Mouse (Mus musculus) ES-E14 (cell line): ENCODE results near the gene Hs3st1.

Experiments
- CHD2 ChIP-seq: IDR thresholded peaks from 2 replicates; pipeline ENCODE4 v1.6.1; 2014; ENCODE audit warnings: mild to moderate bottlenecking, low read depth, low read length, inconsistent platforms
- HCFC1 ChIP-seq: IDR thresholded peaks from 2 replicates; pipeline ENCODE4 v1.6.1; 2012; ENCODE audit warnings: low read length, inconsistent platforms, borderline replicate concordance; ENCODE audit not compliant: insufficient read depth
- MAFK ChIP-seq: IDR thresholded peaks from 2 replicates; pipeline ENCODE4 v1.6.1; 2014; ENCODE audit warnings: mild to moderate bottlenecking, low read depth, low read length, inconsistent platforms; ENCODE audit not compliant: insufficient read depth
- ZC3H11A ChIP-seq: IDR thresholded peaks from 2 replicates; pipeline ENCODE4 v1.6.1; 2012; ENCODE audit warnings: low read depth, mild to moderate bottlenecking, inconsistent platforms, low read length, borderline replicate concordance
- ZNF384 ChIP-seq: IDR thresholded peaks from 2 replicates; pipeline ENCODE4 v1.6.1; 2012; ENCODE audit warnings: low read depth, low read length, inconsistent platforms

GRCm38 (mm10) chr5:39804663-39805062 is 49.4 kb upstream of the Hs3st1 start:
- no peak for TF ChIP-seq CHD2
- TF ChIP-seq HCFC1: no peak
- no peak for TF ChIP-seq ZNF384
- TF ChIP-seq MAFK: no peak
- TF ChIP-seq ZC3H11A: no peak
